Mouse (Mus musculus) liver, embryonic 12.5 days (tissue): ENCODE data around the gene Msh5. TPM values are rescaled to one million over a fixed set of nuclear protein-coding genes. Genes with fewer than 3 reads are reported as not detected.

Source experiments
- ATAC-seq: fragments of 200-750 bp; cut with Nextera tagmentation; 2 replicates; pipeline ENCODE4 v1.8.0; 2017; ENCODE audit warnings: moderate number of reproducible peaks, mild to moderate bottlenecking, moderate library complexity
- H3K27ac ChIP-seq: fragments of 300-500 bp; sonication (generic); 2 replicates; pipeline ENCODE4 v1.5.1; 2016; ENCODE audit warnings: mild to moderate bottlenecking
- H3K27me3 ChIP-seq: fragments of 300-500 bp; sonication (generic); replicated peaks from 2 replicates; pipeline ENCODE4 v1.6.1; 2016; ENCODE audit warnings: mild to moderate bottlenecking, moderate library complexity
- H3K36me3 ChIP-seq: fragments of 300-500 bp; sonication (generic); 2 replicates; pipeline ENCODE4 v1.6.1; 2016; ENCODE audit warnings: mild to moderate bottlenecking, moderate library complexity
- H3K4me1 ChIP-seq: fragments of 300-500 bp; sonication (generic); 2 replicates; pipeline ENCODE4 v1.6.1; 2016
- H3K4me2 ChIP-seq: fragments of 300-500 bp; sonication (generic); 2 replicates; pipeline ENCODE4 v1.6.1; 2016; ENCODE audit warnings: mild to moderate bottlenecking, moderate library complexity
- H3K4me3 ChIP-seq: fragments of 300-500 bp; sonication (generic); 2 replicates; pipeline ENCODE4 v1.5.1; 2016; ENCODE audit warnings: mild to moderate bottlenecking, moderate library complexity
- H3K9ac ChIP-seq: fragments of 300-500 bp; sonication (generic); 2 replicates; pipeline ENCODE4 v1.6.1; 2016; ENCODE audit warnings: mild to moderate bottlenecking, moderate library complexity
- H3K9me3 ChIP-seq: fragments of 300-500 bp; sonication (generic); replicated peaks from 2 replicates; pipeline ENCODE4 v1.6.1; 2016; ENCODE audit warnings: mild to moderate bottlenecking, moderate library complexity
- WGBS: fragments of 180-500 bp; shearing (Covaris S2); methylation state at CpG from one replicate; pipeline ENCODE4 v1.1.7; 2016; ENCODE audit not compliant: insufficient replicate concordance; 5-methylcytosine and 5-hydroxymethylcytosine counted together
- polyA plus RNA-seq: library from polyadenylated mRNA; unstranded; fragments of >200 nt; fragmentation: Nextera tagmentation; extraction: Ambion mirVana; gene quantifications from 2 replicates; pipeline ENCODE4 v1.2.1, GENCODE M21; 2016

Gene Msh5
- polyA plus RNA-seq = 4.0 and 4.8 TPM in 2 replicates

DNA sequence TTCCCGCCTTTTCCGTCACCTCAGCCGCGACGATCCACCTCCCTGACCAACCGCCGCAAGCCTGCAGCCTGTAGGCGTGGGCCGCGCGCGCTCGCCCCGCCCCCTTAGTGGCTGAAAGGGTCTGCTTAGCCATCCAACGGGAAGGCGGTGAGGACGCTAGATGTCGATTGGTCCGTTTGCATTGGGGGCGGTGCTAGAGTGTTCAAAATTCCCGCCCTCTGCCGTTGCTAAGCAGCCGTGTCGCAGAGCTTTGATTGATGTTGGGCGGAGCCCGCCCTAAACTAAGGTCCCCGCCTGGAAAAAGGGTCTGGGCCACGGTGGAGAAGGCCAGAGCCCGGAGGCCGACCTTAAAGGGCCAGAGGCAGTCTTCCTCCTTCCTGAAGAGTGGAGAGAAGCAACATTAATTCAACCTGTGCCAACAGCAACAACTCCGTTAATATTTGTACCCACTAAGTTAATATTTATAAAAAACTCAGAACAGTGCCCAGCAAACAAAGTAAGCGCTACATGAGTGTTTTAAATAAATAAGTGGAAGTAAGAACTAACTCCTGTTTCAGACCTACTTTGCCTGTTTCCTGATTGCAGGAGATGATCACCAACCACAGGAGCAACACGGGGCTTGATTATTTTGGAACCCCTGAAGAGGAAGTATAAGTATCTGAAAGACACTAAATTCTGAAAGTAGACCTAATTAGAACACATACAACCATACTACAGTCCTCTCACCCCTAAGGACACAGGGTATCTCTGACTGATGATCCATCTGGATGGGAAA, at the start of gene Msh5:
Gene Msh5 (minus strand): TSS at position 65 of the 775 bp plus-strand sequence.
- ATAC-seq = peak; percentile 88
- Histone ChIP-seq H3K4me3 (peak within 1 kb of the TSS; percentile 70), H3K9ac (peak within 1 kb of the TSS; percentile 92), H3K27ac (peak within 1 kb of the TSS; percentile 94), H3K4me1 (peaks cover 86% of the 10 kb centered on the region), H3K36me3 (no peaks in the 10 kb centered on the region), H3K4me2 (peak within 1 kb of the TSS; percentile 98), H3K27me3 (no peaks in the 10 kb centered on the region), H3K9me3 (no peaks in the 10 kb centered on the region)
- WGBS = 2% methylated on average over 33 of the region's 33 CpGs

DNA sequence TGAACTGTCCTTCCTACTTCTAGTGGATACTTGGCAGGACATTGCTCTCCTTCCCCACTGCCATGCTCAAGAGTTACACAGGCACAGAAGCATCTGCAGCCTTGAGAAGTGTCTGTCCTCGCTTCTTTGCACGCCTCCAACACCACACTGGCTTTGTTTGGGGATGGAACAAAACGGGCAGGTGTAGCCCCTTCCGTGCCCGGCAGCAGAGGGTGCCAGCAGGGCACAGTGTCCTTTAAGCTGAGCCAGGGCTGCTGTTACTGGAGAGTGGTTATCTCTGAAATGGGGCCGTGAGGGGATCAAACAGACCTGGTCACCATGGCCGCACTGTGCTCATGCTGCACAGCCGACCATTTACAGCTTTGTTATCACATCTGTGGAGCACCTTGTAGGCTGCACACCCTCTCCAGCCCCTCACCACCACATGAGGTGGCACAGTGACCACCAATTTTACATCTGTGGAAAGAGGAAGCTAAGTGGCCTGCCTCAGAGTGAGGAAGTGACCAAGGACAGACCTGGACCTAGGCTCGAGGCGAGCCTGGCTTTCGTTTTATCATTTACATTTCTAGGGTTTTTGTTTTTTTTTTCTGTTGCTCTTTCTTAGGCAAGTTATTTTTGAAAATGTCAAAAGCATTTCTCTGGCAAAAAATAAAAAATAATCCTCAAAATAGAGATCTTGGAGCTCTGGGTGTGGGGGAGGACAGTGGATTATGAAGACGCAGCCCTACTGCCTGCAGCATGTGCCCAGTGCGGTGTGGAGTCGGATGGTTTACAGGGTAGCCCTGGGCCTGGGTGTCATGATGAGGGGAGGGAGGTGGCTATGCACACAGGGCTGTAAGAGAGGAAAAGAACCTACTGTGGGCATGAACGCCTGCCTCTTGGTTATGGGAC, 48.2 kb upstream of the Msh5 start:
- H3K36me3 ChIP-seq = peaks cover 92% of the 10 kb centered on the region
- H3K27me3 ChIP-seq = no peaks in the 10 kb centered on the region
- no peak overlapping the region for H3K4me2 ChIP-seq
- 75% methylated on average over 15 of the region's 15 CpGs for WGBS
- peaks cover 38% of the 10 kb centered on the region for H3K4me1 ChIP-seq
- 0 out of 2 replicates have a peak overlapping the region, but pooled peaks have one; percentile 42 for H3K27ac ChIP-seq
- H3K9ac ChIP-seq = no peak overlapping the region
- H3K9me3 ChIP-seq = no peaks in the 10 kb centered on the region
- no peak overlapping the region for H3K4me3 ChIP-seq
- ATAC-seq = no peak

DNA sequence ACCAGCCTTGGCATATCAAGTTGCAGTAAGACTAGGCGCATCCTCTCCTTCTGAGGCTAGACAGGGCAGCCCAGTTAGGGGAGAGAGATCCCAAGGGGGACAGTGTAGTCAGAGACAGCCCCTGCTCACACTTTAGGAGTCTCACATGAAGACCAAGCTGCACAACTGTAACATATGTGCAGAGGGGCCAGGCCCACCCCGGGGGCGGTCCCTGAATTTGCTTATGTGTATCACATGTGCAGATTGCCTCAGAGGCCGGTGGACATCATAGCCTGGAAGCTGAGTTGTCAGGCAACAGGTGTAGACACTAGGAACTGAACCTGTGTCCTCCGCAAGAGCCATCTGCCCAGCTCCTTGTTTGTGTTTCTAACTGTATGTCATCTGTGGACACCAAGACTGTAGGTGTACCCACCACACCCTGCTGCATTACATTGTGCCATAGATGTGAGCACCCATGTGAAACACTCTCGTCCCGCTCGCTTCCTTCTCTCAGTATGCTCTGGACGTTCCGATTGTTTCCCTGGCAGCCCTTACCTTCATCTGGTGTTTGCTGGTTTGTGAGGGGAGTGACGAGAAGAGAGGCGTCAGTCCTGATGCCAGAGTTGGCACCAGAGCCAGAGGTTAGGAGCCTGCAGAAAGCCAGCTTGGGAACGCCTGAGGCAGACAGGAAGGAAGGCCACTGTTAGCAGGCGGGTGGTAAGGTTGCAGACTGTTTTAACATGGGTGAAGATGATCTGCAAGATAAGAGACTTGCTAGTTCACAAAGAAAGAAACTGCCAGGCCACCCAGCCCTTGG, 46.1 kb upstream of the Msh5 start:
- peaks cover 36% of the 10 kb centered on the region for H3K4me1 ChIP-seq
- 0 out of 2 replicates have a peak overlapping the region, but pooled peaks have one; percentile 53 for H3K27ac ChIP-seq
- no peaks in the 10 kb centered on the region for H3K9me3 ChIP-seq
- H3K4me3 ChIP-seq = no peak overlapping the region
- ATAC-seq = no peak
- 85% methylated on average over 14 of the region's 14 CpGs for WGBS
- H3K27me3 ChIP-seq = no peaks in the 10 kb centered on the region
- peaks cover 71% of the 10 kb centered on the region for H3K36me3 ChIP-seq
- peak overlapping the region; percentile 6; the same call in 1 of the 2 replicates for H3K9ac ChIP-seq
- H3K4me2 ChIP-seq = no peak overlapping the region

DNA sequence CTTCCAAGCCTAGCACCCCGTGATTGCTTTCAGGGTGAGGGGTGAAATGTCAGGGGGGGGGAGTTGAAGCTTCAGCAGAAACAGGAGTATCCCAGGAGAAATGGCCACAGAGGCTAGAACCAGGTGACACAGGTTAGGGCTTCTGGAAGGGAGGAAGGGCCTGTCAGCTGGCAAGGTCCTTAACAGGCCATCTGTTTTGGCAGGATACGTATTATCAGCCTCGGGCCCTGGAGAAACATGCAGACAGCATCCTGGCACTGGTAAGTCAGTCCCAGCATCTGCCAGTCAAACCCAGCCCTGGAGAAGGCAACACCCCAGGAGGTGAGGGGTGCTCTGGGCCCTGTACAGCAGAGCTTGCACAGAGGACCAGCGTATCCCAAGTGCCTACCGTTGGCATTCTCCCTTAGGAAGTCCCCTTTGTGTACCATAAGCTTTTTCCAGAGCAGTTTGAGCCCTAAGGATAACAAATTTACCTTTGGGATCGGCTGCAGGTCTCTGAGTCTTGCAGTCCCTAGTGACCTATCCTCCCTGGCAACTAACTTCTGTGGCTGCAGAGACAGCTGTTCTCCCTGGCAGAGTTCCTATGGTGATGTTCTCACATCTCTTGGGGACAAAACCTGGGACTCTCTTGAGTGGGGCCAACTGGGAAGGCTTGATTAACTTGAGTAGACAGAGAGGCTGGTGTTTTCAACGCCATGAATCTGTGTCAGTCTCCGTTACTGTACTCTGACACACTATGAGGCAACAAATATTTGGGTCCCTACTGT, 43.8 kb upstream of the Msh5 start:
- ATAC-seq = peak; percentile 62
- Histone ChIP-seq H3K27me3 (no peaks in the 10 kb centered on the region), H3K27ac (peak overlapping the region; percentile 95), H3K4me1 (peaks cover 41% of the 10 kb centered on the region), H3K36me3 (peaks cover 49% of the 10 kb centered on the region), H3K4me2 (peak overlapping the region; percentile 78), H3K4me3 (peak overlapping the region; percentile 72), H3K9me3 (no peaks in the 10 kb centered on the region), H3K9ac (peak overlapping the region; percentile 86)
- WGBS = 57% methylated on average over 8 of the region's 8 CpGs

DNA sequence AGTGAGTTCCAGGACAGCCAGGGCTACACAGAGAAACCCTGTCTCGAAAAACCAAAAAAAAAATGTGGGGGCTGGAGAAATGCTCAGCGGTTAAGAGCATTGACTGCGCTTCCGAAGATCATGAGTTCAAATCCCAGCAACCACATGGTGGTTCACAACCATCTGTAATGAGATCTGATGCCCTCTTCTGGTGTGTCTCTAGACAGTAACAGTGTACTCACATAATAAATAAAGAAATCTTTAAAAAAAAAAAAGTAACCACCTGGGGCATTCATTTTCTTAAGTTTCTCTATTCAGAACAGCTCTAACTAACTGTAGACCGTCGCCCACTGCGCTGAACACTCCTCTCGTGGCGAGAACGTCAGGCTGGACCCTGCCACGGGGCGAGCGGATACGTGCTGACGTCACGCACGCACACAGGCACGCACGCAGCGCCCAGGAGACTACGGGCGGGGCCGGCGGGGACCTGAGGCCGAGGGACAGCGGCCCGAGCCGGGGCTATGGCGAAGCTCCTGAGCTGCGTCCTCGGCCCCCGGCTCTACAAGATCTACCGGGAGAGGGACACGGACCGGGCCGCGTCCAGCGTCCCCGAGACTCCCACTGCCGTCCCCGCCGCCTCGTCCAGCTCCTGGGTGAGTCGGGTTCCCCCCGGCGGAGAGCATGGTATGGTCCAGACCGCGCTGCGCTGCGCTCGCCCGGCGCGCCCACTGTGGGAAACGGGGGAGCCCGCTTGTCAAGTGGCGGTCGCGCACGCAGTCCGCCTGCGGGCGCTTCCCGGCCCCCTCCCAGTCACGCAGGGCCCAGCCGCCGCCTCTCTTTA, 42.5 kb upstream of the Msh5 start, which contains the start of gene Abhd16a:
Gene Abhd16a (plus strand): TSS at position 439 of the 820 bp plus-strand sequence.
- H3K36me3 ChIP-seq = peaks cover 35% of the 10 kb centered on the region
- peak within 1 kb of the TSS; percentile 86 for H3K9ac ChIP-seq
- no peaks in the 10 kb centered on the region for H3K27me3 ChIP-seq
- H3K4me2 ChIP-seq = peak within 1 kb of the TSS; percentile 78
- peak within 1 kb of the TSS; percentile 95 for H3K27ac ChIP-seq
- peak within 1 kb of the TSS; percentile 72 for H3K4me3 ChIP-seq
- H3K9me3 ChIP-seq = no peaks in the 10 kb centered on the region
- 1% methylated on average over 61 of the region's 67 CpGs for WGBS
- ATAC-seq = peak; percentile 97
- peaks cover 48% of the 10 kb centered on the region for H3K4me1 ChIP-seq

DNA sequence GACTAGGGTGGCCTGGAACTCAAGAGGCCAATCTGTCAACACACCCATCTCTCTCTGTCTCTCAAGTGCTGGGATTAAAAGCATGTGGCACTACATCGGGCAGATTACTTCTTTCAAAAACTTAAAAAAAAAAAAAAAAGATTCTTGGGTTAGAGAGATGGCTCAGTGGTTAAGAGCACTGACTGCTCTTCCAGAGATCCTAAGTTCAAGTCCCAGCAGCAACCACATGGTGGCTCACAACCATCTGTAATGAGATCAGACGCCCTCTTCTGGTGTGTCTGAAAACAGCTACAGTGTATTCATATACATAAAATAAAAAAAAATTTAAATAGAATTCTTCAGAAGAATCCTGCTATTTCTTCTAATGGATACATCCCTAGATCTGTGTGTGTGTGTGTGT, 41.6 kb upstream of the Msh5 start:
- H3K36me3 ChIP-seq = peaks cover 27% of the 10 kb centered on the region
- no peaks in the 10 kb centered on the region for H3K27me3 ChIP-seq
- ATAC-seq = no peak
- no peak overlapping the region; the same call in 1 of the 2 replicates for H3K4me2 ChIP-seq
- no peaks in the 10 kb centered on the region for H3K9me3 ChIP-seq
- H3K4me1 ChIP-seq = peaks cover 48% of the 10 kb centered on the region
- H3K9ac ChIP-seq = no peak overlapping the region
- WGBS = 45% methylated on average over 2 of the region's 2 CpGs
- H3K4me3 ChIP-seq = no peak overlapping the region
- H3K27ac ChIP-seq = no peak overlapping the region

DNA sequence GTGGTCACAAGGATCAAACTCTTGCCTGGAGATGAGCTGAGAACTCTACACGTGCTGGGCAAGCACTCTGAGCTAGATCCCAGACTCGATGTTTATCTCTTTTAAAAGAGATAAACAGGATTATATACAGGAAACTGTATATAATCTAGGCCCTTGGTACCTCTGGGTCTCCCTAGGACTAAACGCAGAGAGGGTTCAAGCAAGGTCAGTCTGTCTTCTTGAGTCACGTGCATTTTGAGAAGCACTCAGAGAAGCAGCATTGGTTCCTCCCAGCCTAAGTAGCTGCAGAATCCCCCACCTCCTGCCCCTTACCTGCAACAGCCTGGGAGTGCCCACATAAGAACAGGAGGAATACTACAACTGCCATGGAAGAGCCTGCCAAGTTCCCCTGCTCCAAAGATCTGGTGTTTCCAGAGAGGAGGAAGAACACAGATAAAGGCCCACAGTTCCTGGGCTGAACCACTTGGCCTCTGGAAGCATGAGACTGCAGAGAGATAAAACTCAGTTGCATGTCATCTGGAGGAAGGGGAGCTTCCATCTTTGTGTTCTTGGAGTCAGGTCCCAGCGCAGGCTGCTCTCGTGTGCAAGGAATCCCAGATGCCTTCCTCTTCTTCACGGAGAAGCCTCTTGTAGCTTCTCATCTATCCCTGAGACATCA, 38.8 kb upstream of the Msh5 start, which contains the start of gene Ly6g6f:
Gene Ly6g6f (minus strand): TSS at position 403 of the 658 bp plus-strand sequence.
- no peak for ATAC-seq
- H3K27ac ChIP-seq = peak within 1 kb of the TSS; percentile 33; the same call in 1 of the 2 replicates

DNA sequence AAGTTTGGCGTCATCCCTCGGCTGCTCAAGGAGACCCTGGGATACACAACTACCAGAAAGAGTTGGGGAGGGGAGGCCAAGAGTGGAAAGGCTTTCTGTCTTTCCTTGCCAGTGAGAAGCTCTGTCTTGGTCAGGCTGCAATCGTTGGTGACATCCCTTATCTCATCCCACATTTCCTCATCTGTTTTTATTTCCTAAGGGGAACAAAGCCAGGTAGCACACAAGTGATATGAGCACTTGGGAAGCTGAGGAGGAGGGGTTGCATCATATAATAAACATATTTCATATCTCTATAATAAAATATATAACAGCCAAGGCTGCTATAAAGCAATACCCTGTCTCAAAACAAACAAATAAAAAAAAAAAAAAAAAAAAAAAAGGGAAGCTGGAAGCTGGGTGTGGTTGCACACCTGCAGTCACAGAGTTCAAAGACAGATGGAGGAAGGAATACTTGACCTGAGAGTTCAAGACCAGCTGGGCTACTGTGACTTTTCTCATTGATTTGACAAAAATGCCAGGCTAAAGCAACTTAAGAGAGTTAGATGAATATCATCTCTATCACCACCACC, 37.5 kb upstream of the Msh5 start:
- Histone ChIP-seq H3K9ac (no peak overlapping the region), H3K36me3 (no peaks in the 10 kb centered on the region), H3K4me3 (no peak overlapping the region), H3K27me3 (0 out of 2 replicates have a peak, but pooled peaks cover 4% of the 10 kb centered on the region), H3K9me3 (no peaks in the 10 kb centered on the region), H3K4me2 (no peak overlapping the region), H3K4me1 (peaks cover 40% of the 10 kb centered on the region), H3K27ac (no peak overlapping the region)
- 39% methylated on average over 3 of the region's 3 CpGs for WGBS
- no peak for ATAC-seq

More for the DNA sequence above, 38.8 kb upstream of the Msh5 start, which contains the start of gene Ly6g6f:
- Histone ChIP-seq H3K4me2 (no peak within 1 kb of the TSS), H3K27me3 (0 out of 2 replicates have a peak, but pooled peaks cover 4% of the 10 kb centered on the region), H3K36me3 (no peaks in the 10 kb centered on the region), H3K9ac (0 out of 2 replicates have a peak within 1 kb of the TSS, but pooled peaks have one; percentile 13), H3K9me3 (no peaks in the 10 kb centered on the region), H3K4me1 (peaks cover 34% of the 10 kb centered on the region), H3K4me3 (no peak within 1 kb of the TSS)
- WGBS = 38% methylated on average over 7 of the region's 7 CpGs

DNA sequence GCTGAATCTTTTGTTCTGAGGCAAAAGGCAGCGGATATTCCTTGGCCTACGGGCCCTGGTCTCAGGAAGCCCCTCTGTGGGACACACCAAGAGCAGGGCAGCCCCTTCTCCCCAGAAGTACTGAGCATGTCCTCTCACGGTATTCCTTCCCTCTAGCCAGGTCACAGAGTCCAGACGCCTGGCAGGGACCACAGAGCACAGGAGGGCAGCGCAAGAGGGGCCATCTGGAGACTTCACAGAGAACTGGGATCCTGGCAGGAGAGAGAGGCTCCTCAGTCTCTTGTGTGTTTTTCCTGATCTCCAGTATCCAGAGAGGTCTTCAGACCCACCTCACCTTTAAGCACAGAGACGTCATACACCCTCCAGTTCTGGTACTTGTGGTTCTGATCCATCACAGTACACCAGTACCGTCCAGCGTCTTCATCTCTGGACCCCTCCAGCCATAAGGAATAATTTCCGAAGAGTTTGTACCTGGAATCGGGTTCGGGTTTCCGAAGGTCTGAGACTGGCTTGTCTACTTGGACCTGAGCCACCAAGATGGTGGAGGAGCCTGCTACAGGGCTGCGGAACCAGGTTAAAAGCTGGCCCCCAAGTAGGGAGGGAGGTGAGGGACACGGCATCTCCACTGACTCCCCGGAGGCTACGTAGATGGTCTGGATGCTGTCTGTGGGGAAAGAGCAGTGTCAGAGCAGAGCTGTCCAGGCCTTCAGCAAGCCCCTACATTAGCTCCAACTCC, 36.5 kb upstream of the Msh5 start:
- Histone ChIP-seq H3K9ac (no peak overlapping the region), H3K4me3 (no peak overlapping the region), H3K9me3 (no peaks in the 10 kb centered on the region), H3K27ac (peak overlapping the region; percentile 12; the same call in 1 of the 2 replicates), H3K36me3 (no peaks in the 10 kb centered on the region), H3K27me3 (peaks cover 9% of the 10 kb centered on the region), H3K4me1 (peaks cover 46% of the 10 kb centered on the region), H3K4me2 (no peak overlapping the region)
- ATAC-seq = no peak
- WGBS = 78% methylated on average over 16 of the region's 16 CpGs
